Mouse (Mus musculus) thymus, adult 2 months (tissue): ENCODE data around the gene Zfp941. TPM values are rescaled to one million over a fixed set of nuclear protein-coding genes. Genes with fewer than 3 reads are reported as not detected.

Experiments
- DNase-seq: peaks from one replicate; pipeline ENCODE4 v3.0.0; 2021
- H3K27ac ChIP-seq: fragments of 200-500 bp; 2 replicates; pipeline ENCODE4 v1.5.1; 2012; ENCODE audit warnings: low read length, control low read depth; ENCODE audit not compliant: control insufficient read depth, insufficient read depth
- H3K27me3 ChIP-seq: fragments of 200-500 bp; 2 replicates; pipeline ENCODE4 v1.6.1; 2012; ENCODE audit warnings: mild to moderate bottlenecking, low read length, moderate library complexity, mixed read lengths; ENCODE audit not compliant: control insufficient read depth, insufficient read depth
- H3K36me3 ChIP-seq: fragments of 200-500 bp; 2 replicates; pipeline ENCODE4 v1.6.1; 2012; ENCODE audit warnings: mild to moderate bottlenecking, low read length, moderate library complexity; ENCODE audit not compliant: control insufficient read depth, insufficient read depth
- H3K4me1 ChIP-seq: fragments of 200-500 bp; replicated peaks from 2 replicates; pipeline ENCODE4 v1.6.1; 2012; ENCODE audit warnings: low read length; ENCODE audit not compliant: control insufficient read depth, insufficient read depth
- H3K4me3 ChIP-seq: fragments of 200-500 bp; 2 replicates; pipeline ENCODE4 v1.5.1; 2012; ENCODE audit warnings: mild to moderate bottlenecking, low read length, control low read depth, moderate library complexity; ENCODE audit not compliant: control insufficient read depth, insufficient read depth
- CTCF ChIP-seq: fragments of 200-500 bp; IDR thresholded peaks from 2 replicates; pipeline ENCODE4 v1.5.1; 2012; ENCODE audit warnings: mild to moderate bottlenecking, control low read depth, low read length, moderate library complexity, borderline replicate concordance; ENCODE audit not compliant: control insufficient read depth, poor library complexity, insufficient read depth; ENCODE audit errors: extremely low read depth
- POLR2A ChIP-seq: fragments of 200-500 bp; IDR thresholded peaks from 2 replicates; pipeline ENCODE4 v1.6.1; 2012; ENCODE audit warnings: mild to moderate bottlenecking, low read length, control low read depth, moderate library complexity; ENCODE audit not compliant: control insufficient read depth, poor library complexity, insufficient read depth; ENCODE audit errors: extremely low read depth
- WGBS: fragments of 180-500 bp; shearing (Covaris S2); methylation state at CpG from one replicate; pipeline ENCODE4 v1.1.7; 2018; 5-methylcytosine and 5-hydroxymethylcytosine counted together
- polyA plus RNA-seq: library from polyadenylated mRNA; depleted of rRNA; stranded (reverse); fragments of >200 nt; gene quantifications from 2 replicates; pipeline ENCODE4 v1.2.3, GENCODE M21; 2012; rRNA removed

Zfp941 gene
- 0.04 and 0.22 TPM in 2 replicates for polyA plus RNA-seq

DNA sequence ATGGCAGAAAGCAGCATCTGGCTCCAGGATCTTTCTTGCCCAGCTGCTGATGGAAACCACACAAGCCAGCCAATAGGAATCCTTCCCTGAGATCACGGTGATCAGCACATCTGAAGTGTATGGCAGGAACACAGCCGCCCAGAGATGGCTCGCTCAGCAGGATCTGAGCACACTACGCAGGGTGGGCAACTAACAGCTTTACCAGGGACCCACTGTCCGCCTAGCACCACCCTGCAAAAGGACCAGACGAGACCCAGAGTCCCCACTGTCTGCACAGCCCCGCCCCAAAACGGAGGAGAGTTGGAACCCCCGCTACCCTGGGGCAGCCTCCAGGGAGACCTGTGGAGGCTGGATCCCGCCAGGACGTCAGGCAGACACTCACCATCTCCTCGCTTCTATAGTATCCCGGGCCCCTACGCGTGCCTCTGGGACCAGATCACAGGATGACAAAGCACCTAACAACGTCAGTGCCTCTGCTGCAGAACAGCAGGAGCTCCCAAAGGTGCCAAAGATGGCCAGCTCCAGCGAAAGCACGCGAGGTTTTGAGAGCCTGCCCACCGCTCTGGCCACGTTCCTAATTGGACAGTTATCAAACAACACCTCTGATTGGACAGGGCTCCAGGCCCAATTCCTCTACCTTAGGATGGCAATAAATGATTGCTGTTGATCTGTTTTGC lies at the start of gene Zfp941:
Gene Zfp941 (minus strand): TSS at position 526 of the 677 bp plus-strand sequence.
- TF ChIP-seq POLR2A (no peak), CTCF (no peak)
- Histone ChIP-seq H3K4me3 (peak within 1 kb of the TSS; percentile 24; the same call in 1 of the 2 replicates), H3K36me3 (no peaks in the 10 kb centered on the region), H3K27me3 (no peaks in the 10 kb centered on the region; the same call in 1 of the 2 replicates), H3K27ac (no peak within 1 kb of the TSS), H3K4me1 (no peaks in the 10 kb centered on the region; the same call in 1 of the 2 replicates)
- DNase-seq: no peak
- 6% methylated on average over 21 of the region's 21 CpGs for WGBS

- Histone ChIP-seq H3K4me1 (no peaks in the 10 kb centered on the region), H3K4me3 (no peak overlapping the region), H3K27ac (no peak overlapping the region), H3K27me3 (no peaks in the 10 kb centered on the region), H3K36me3 (peaks cover 39% of the 10 kb centered on the region)
- WGBS: 96% methylated on average over 12 of the region's 12 CpGs
- no peak for DNase-seq
- TF ChIP-seq CTCF (no peak), POLR2A (no peak)
These were observed 42.8 kb upstream of the Zfp941 start for GRCm38 (mm10) chr7:140864761-140865160.

- H3K27ac ChIP-seq: no peak overlapping the region
- H3K27me3 ChIP-seq: no peaks in the 10 kb centered on the region
- TF ChIP-seq POLR2A (no peak), CTCF (no peak)
- H3K4me1 ChIP-seq: peaks cover 19% of the 10 kb centered on the region
- H3K36me3 ChIP-seq: peaks cover 39% of the 10 kb centered on the region
- whole genome bisulfite sequencing: 98% methylated on average over 5 of the region's 5 CpGs
- no peak for DNase-seq
- no peak overlapping the region for H3K4me3 ChIP-seq
These were observed 38.8 kb upstream of the Zfp941 start for GRCm38 (mm10) chr7:140860728-140861127.

GRCm38 (mm10) chr7:140859997-140860396 lies 38.0 kb upstream of the Zfp941 start:
- H3K4me1 ChIP-seq: peaks cover 25% of the 10 kb centered on the region
- DNase-seq: no peak
- H3K4me3 ChIP-seq: no peak overlapping the region
- 85% methylated on average over 6 of the region's 6 CpGs for WGBS
- no peak for TF ChIP-seq POLR2A
- TF ChIP-seq CTCF: no peak
- H3K36me3 ChIP-seq: peaks cover 39% of the 10 kb centered on the region
- H3K27me3 ChIP-seq: no peaks in the 10 kb centered on the region
- no peak overlapping the region for H3K27ac ChIP-seq

GRCm38 (mm10) chr7:140858746-140859145 lies 36.8 kb upstream of the Zfp941 start:
- DNase-seq: no peak
- peaks cover 34% of the 10 kb centered on the region for H3K36me3 ChIP-seq
- H3K27ac ChIP-seq: no peak overlapping the region
- TF ChIP-seq CTCF (no peak), POLR2A (no peak)
- peaks cover 27% of the 10 kb centered on the region for H3K4me1 ChIP-seq
- H3K4me3 ChIP-seq: no peak overlapping the region
- H3K27me3 ChIP-seq: no peaks in the 10 kb centered on the region
- WGBS: 89% methylated on average over 8 of the region's 8 CpGs

DNA sequence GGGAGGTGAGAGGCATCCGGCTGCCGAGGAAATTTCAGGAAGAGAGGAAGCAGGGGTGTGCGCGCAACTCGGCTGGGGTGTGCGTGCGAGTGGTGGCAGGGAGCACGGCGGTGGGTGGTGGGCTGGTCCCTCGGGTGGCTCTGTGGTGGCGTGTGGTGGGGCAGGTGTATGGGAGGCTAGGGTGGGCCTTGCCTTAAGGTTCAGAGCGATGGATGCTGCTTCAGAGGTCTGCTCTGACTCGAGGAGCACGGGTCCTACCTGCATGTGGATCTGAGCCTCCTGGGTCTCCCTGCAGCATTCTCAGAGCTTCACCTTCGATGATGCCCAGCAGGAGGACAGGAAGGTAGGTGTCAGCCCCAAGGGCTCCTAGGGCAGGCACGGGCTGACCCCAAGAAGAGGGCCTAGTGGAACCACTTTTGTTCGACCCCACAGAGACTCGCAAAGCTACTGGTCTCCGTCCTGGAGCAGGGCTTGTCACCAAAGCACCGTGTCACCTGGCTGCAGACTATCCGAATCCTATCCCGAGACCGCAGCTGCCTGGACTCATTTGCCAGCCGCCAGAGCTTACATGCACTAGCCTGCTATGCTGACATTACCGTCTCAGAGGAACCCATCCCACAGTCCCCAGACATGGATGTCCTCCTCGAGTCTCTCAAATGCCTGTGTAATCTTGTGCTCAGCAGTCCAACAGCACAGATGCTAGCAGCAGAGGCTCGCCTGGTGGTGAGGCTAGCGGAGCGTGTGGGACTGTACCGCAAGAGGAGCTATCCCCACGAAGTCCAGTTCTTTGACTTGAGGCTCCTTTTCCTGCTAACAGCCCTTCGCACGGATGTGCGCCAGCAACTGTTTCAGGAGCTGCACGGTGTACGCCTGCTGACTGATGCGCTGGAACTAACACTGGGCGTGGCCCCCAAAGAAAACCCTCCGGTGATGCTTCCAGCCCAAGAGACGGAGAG lies 35.9 kb upstream of the Zfp941 start, which contains the start of gene Bet1l:
Gene Bet1l (minus strand): TSS at position 28 of the 956 bp plus-strand sequence.
- Histone ChIP-seq H3K27me3 (no peaks in the 10 kb centered on the region), H3K27ac (peak within 1 kb of the TSS; percentile 77), H3K4me3 (peak within 1 kb of the TSS; percentile 98), H3K4me1 (peaks cover 27% of the 10 kb centered on the region), H3K36me3 (peaks cover 32% of the 10 kb centered on the region)
- TF ChIP-seq POLR2A: no peak
- TF ChIP-seq CTCF: no peak
- peak; percentile 10 for DNase-seq
- WGBS: 13% methylated on average over 40 of the region's 40 CpGs
